Mouse (Mus musculus) liver, embryonic 11.5 days (tissue): ENCODE measurements at regions not wholly inside any gene's neighbourhood (a gene's known extent, or its start where the extent isn't known, plus 50 kb on each side); places are given as distances from the start of the nearest gene placed in this dataset.

Experiments used
- ATAC-seq: fragments of 200-750 bp; cut with Nextera tagmentation; replicated peaks from 2 replicates; pipeline ENCODE4 v1.8.0; 2017; ENCODE audit warnings: moderate number of reproducible peaks, mild to moderate bottlenecking, moderate TSS enrichment, moderate library complexity; ENCODE audit not compliant: low FRiP score
- DNase-seq: peaks from one replicate; pipeline ENCODE4 v3.0.0-alpha.2; 2017; ENCODE audit warnings: low spot score
- H3K27ac ChIP-seq: fragments of 300-500 bp; sonication (generic); 2 replicates; pipeline ENCODE4 v1.5.1; 2014; ENCODE audit warnings: mild to moderate bottlenecking, low read depth, low read length, control low read depth
- H3K27me3 ChIP-seq: fragments of 300-500 bp; sonication (generic); replicated peaks from 2 replicates; pipeline ENCODE4 v1.6.1; 2014; ENCODE audit warnings: low read length, mixed read lengths; ENCODE audit not compliant: control insufficient read depth, insufficient read depth
- H3K36me3 ChIP-seq: fragments of 300-500 bp; sonication (generic); 2 replicates; pipeline ENCODE4 v1.6.1; 2014; ENCODE audit warnings: mild to moderate bottlenecking, low read length, moderate library complexity, mixed read lengths; ENCODE audit not compliant: control insufficient read depth, insufficient read depth
- H3K4me1 ChIP-seq: fragments of 300-500 bp; sonication (generic); replicated peaks from 2 replicates; pipeline ENCODE4 v1.6.1; 2014; ENCODE audit warnings: low read length, mixed read lengths; ENCODE audit not compliant: control insufficient read depth, insufficient read depth
- H3K4me2 ChIP-seq: fragments of 300-500 bp; sonication (generic); 2 replicates; pipeline ENCODE4 v1.6.1; 2014; ENCODE audit warnings: mild to moderate bottlenecking, control low read depth, moderate library complexity
- H3K4me3 ChIP-seq: fragments of 300-500 bp; sonication (generic); 2 replicates; pipeline ENCODE4 v1.5.1; 2014; ENCODE audit warnings: low read depth, low read length, control low read depth
- H3K9ac ChIP-seq: fragments of 300-500 bp; sonication (generic); 2 replicates; pipeline ENCODE4 v1.6.1; 2014; ENCODE audit warnings: low read depth, low read length, control low read depth
- H3K9me3 ChIP-seq: fragments of 300-500 bp; sonication (generic); 2 replicates; pipeline ENCODE4 v1.6.1; 2016; ENCODE audit warnings: low read length, inconsistent platforms, mixed read lengths; ENCODE audit not compliant: control insufficient read depth
- WGBS: fragments of 180-500 bp; shearing (Covaris S2); extraction: QIAGEN DNeasy Blood & Tissue Kit; methylation state at CpG from one replicate; pipeline ENCODE4 v1.1.7; 2014; 5-methylcytosine and 5-hydroxymethylcytosine counted together

DNA sequence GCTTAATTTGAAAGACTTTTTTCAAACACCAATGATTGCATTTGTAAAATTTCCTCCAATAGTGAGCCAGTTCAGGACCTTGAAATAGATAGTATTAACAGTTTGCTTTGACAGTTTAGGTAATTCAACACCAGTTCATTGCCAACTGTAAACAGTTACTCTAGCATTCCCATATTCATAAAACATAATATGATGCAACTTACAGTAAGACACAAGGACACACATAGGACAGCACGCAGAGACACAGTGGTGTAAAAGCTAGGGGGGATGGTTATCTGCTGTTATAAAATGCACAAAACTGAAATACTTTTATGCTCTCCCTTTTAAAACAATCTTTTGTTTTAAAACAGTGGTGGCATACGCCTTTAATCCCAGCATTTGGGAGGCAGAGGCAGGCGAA is 122.7 kb upstream of the Rab11fip2 start:
- no peak overlapping the region for H3K27ac ChIP-seq
- no peaks in the 10 kb centered on the region for H3K4me1 ChIP-seq
- no peak for DNase-seq
- WGBS: 81% methylated on average over 3 of the region's 3 CpGs
- H3K9ac ChIP-seq: no peak overlapping the region
- no peak overlapping the region for H3K4me2 ChIP-seq
- ATAC-seq: no peak
- no peaks in the 10 kb centered on the region for H3K9me3 ChIP-seq
- H3K4me3 ChIP-seq: no peak overlapping the region
- H3K27me3 ChIP-seq: no peaks in the 10 kb centered on the region
- no peaks in the 10 kb centered on the region for H3K36me3 ChIP-seq

- no peaks in the 10 kb centered on the region for H3K36me3 ChIP-seq
- H3K4me1 ChIP-seq: no peaks in the 10 kb centered on the region
- H3K4me3 ChIP-seq: no peak overlapping the region
- WGBS: 81% methylated on average over 4 of the region's 4 CpGs
- no peak overlapping the region for H3K27ac ChIP-seq
- no peaks in the 10 kb centered on the region for H3K9me3 ChIP-seq
- H3K27me3 ChIP-seq: no peaks in the 10 kb centered on the region
- no peak for DNase-seq
- no peak for ATAC-seq
- no peak overlapping the region for H3K9ac ChIP-seq
- H3K4me2 ChIP-seq: no peak overlapping the region
These were observed 111.8 kb upstream of the Rab11fip2 start for GRCm38 (mm10) chr19:60055121-60055874.

DNA sequence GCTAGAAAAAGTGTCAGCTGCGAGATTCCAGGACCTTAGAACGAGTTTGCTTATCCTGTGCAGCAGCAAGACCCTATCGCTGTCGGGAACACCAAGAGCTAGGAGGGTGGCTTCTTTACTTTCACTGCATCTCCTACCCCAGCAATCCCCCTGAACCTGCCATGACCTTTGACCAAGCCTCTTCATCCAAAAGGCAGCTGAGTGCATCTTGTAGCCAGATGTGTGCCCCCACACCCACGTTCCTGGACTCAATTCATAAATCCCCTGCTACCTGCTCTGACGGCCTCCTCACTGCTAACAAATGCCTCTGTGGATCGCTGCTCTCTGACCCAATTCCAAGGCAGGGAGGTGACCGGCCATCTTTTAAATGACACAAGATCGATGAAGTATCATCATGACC is 107.7 kb upstream of the Rab11fip2 start:
- H3K27me3 ChIP-seq: no peaks in the 10 kb centered on the region
- H3K9ac ChIP-seq: no peak overlapping the region
- DNase-seq (no peak), ATAC-seq (no peak)
- no peaks in the 10 kb centered on the region for H3K36me3 ChIP-seq
- no peak overlapping the region for H3K4me2 ChIP-seq
- no peak overlapping the region for H3K4me3 ChIP-seq
- no peaks in the 10 kb centered on the region for H3K4me1 ChIP-seq
- no peaks in the 10 kb centered on the region for H3K9me3 ChIP-seq
- no peak overlapping the region for H3K27ac ChIP-seq
- 67% methylated on average over 9 of the region's 9 CpGs for WGBS

DNA sequence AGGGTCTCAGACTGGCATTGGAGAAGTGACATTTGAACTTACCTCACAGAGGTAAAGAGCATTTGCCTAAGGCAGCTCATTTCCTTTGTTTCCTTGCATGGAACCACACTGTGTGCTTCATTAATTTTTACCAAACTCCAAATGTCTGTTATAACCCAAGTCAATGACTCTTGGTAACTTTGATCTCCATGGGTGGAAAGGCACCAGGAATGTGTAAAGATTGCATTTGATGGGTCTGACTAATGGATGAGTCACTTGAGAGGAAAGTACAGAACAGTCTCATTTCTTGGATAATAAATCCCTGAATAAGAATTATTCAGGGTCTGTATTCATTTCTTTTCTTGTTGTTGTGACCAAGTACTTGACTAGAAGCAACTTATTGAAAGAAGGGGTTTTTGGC is 97.3 kb upstream of the Rab11fip2 start:
- ATAC-seq (no peak), DNase-seq (no peak)
- Histone ChIP-seq H3K27ac (no peak overlapping the region), H3K4me2 (no peak overlapping the region), H3K4me1 (no peaks in the 10 kb centered on the region), H3K4me3 (no peak overlapping the region), H3K27me3 (no peaks in the 10 kb centered on the region), H3K36me3 (no peaks in the 10 kb centered on the region), H3K9ac (no peak overlapping the region), H3K9me3 (no peaks in the 10 kb centered on the region)

- H3K9me3 ChIP-seq: no peaks in the 10 kb centered on the region
- H3K4me1 ChIP-seq: no peaks in the 10 kb centered on the region
- no peak overlapping the region for H3K4me2 ChIP-seq
- H3K36me3 ChIP-seq: no peaks in the 10 kb centered on the region
- H3K27ac ChIP-seq: no peak overlapping the region
- H3K9ac ChIP-seq: no peak overlapping the region
- no peaks in the 10 kb centered on the region for H3K27me3 ChIP-seq
- no peak for DNase-seq
- WGBS: 58% methylated on average over 2 of the region's 2 CpGs
- no peak overlapping the region for H3K4me3 ChIP-seq
- no peak for ATAC-seq
These were observed 89.2 kb upstream of the Rab11fip2 start for GRCm38 (mm10) chr19:60032667-60033066.

DNA sequence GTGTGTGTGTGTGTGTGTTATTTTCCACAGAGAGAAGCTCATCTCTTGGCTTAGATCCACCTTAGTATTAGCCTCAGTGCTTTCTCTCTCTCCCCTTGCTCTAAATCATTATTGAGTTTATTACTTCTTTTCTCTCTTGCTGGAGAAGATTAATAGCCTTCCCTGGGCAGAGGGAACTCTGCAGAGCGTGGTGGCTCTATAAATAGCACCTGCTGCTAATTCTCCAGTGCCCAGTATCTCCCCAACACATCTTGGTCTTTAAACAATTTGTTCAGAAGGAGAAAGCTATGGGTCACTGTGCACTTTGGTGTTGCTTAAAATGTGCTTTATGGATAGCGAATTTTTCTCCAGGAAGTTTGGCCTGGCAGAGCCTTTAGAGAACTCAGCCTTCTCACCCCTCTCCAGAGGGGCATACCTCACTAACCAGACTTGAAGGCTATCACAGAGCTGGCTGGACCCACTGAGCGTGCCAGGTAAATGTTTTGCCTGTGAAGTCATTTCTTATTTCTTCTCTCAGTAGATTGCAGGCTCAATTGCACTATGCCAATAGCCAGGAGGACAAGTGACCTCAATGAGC is 86.8 kb upstream of the Rab11fip2 start:
- Histone ChIP-seq H3K36me3 (no peaks in the 10 kb centered on the region), H3K4me3 (no peak overlapping the region), H3K4me1 (no peaks in the 10 kb centered on the region), H3K27ac (no peak overlapping the region), H3K4me2 (no peak overlapping the region), H3K9me3 (no peaks in the 10 kb centered on the region), H3K9ac (no peak overlapping the region), H3K27me3 (no peaks in the 10 kb centered on the region)
- ATAC-seq (no peak), DNase-seq (no peak)
- WGBS: 58% methylated on average over 3 of the region's 3 CpGs

DNA sequence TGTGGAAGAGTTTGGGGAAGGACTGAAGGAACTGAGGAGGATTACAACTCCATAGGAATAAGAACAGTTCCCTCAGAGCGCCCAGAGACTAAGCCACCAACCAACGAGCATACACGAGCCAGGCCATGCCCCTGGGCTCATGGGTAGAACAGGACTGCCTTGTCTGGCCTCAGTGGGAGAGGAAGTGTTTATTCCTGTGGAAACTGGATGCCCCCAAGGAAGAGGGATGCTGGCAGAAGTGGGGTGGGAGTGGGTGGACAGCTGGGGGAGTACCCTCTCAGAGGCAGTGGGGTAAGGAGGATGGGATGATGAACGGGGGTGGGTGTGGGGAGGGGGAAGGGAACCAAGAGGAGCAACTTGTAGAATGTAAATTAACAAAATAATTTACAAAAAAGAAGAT is 86.3 kb upstream of the Rab11fip2 start:
- H3K4me2 ChIP-seq: no peak overlapping the region
- DNase-seq (no peak), ATAC-seq (no peak)
- H3K9me3 ChIP-seq: no peaks in the 10 kb centered on the region
- no peak overlapping the region for H3K27ac ChIP-seq
- 70% methylated on average over 4 of the region's 4 CpGs for WGBS
- no peaks in the 10 kb centered on the region for H3K27me3 ChIP-seq
- H3K9ac ChIP-seq: no peak overlapping the region
- no peak overlapping the region for H3K4me3 ChIP-seq
- H3K4me1 ChIP-seq: no peaks in the 10 kb centered on the region
- no peaks in the 10 kb centered on the region for H3K36me3 ChIP-seq

GRCm38 (mm10) chr19:60015614-60016300 is 72.3 kb upstream of the Rab11fip2 start:
- 65% methylated on average over 12 of the region's 12 CpGs for WGBS
- Histone ChIP-seq H3K4me2 (no peak overlapping the region), H3K36me3 (no peaks in the 10 kb centered on the region), H3K4me3 (no peak overlapping the region), H3K27me3 (no peaks in the 10 kb centered on the region), H3K4me1 (no peaks in the 10 kb centered on the region), H3K9me3 (no peaks in the 10 kb centered on the region), H3K9ac (no peak overlapping the region), H3K27ac (no peak overlapping the region)
- ATAC-seq (no peak), DNase-seq (no peak)

GRCm38 (mm10) chr19:59995557-59995956 is 52.1 kb upstream of the Rab11fip2 start:
- no peaks in the 10 kb centered on the region for H3K36me3 ChIP-seq
- H3K27me3 ChIP-seq: no peaks in the 10 kb centered on the region
- no peak overlapping the region for H3K4me2 ChIP-seq
- ATAC-seq: no peak
- no peak overlapping the region for H3K9ac ChIP-seq
- no peaks in the 10 kb centered on the region for H3K4me1 ChIP-seq
- no peak overlapping the region for H3K4me3 ChIP-seq
- no peaks in the 10 kb centered on the region for H3K9me3 ChIP-seq
- 82% methylated on average over 1 of the region's 1 CpGs for WGBS
- no peak for DNase-seq
- H3K27ac ChIP-seq: no peak overlapping the region
